Mouse (Mus musculus) hindbrain, embryonic 15.5 days (tissue): Measurements from ENCODE around the gene Cenpc1. TPM values are rescaled to one million over a fixed set of nuclear protein-coding genes. Genes with fewer than 3 reads are reported as not detected.

ENCODE experiments used
- ATAC-seq: fragments of 200-750 bp; cut with Nextera tagmentation; 2 replicates; pipeline ENCODE4 v1.8.0; 2017; ENCODE audit warnings: low read depth, moderate number of reproducible peaks, moderate TSS enrichment; ENCODE audit not compliant: low FRiP score
- H3K27ac ChIP-seq: fragments of 300-500 bp; sonication (generic); replicated peaks from 2 replicates; pipeline ENCODE4 v1.5.1; 2015; ENCODE audit warnings: mild to moderate bottlenecking, inconsistent platforms
- H3K27me3 ChIP-seq: fragments of 300-500 bp; sonication (generic); 2 replicates; pipeline ENCODE4 v1.6.1; 2015; ENCODE audit warnings: control low read depth, inconsistent platforms
- H3K36me3 ChIP-seq: fragments of 300-500 bp; sonication (generic); 2 replicates; pipeline ENCODE4 v1.6.1; 2015; ENCODE audit warnings: control low read depth, inconsistent platforms
- H3K4me1 ChIP-seq: fragments of 300-500 bp; sonication (generic); replicated peaks from 2 replicates; pipeline ENCODE4 v1.6.1; 2015; ENCODE audit warnings: control low read depth, inconsistent platforms
- H3K4me2 ChIP-seq: fragments of 300-500 bp; sonication (generic); 2 replicates; pipeline ENCODE4 v1.6.1; 2015; ENCODE audit warnings: moderate library complexity, mild to moderate bottlenecking, inconsistent platforms
- H3K4me3 ChIP-seq: fragments of 300-500 bp; sonication (generic); 2 replicates; pipeline ENCODE4 v1.5.1; 2015; ENCODE audit warnings: mild to moderate bottlenecking, inconsistent platforms
- H3K9ac ChIP-seq: fragments of 300-500 bp; sonication (generic); 2 replicates; pipeline ENCODE4 v1.6.1; 2015; ENCODE audit warnings: inconsistent platforms
- H3K9me3 ChIP-seq: fragments of 300-500 bp; sonication (generic); 2 replicates; pipeline ENCODE4 v1.6.1; 2016; ENCODE audit warnings: control low read depth, inconsistent platforms
- WGBS: fragments of 180-500 bp; shearing (Covaris S2); methylation state at CpG from one replicate; pipeline ENCODE4 v1.1.7; 2015; 5-methylcytosine and 5-hydroxymethylcytosine counted together
- polyA plus RNA-seq: library from polyadenylated mRNA; unstranded; fragments of >200 nt; fragmentation: Nextera tagmentation; extraction: Ambion mirVana; gene quantifications from 2 replicates; pipeline ENCODE4 v1.2.1, GENCODE M21; 2015

The Cenpc1 gene
- 31.5 and 33.0 TPM in 2 replicates for polyA plus RNA-seq

- Histone ChIP-seq H3K4me1 (peaks cover 20% of the 10 kb centered on the region), H3K9ac (peak within 1 kb of the TSS; percentile 73), H3K4me2 (peak within 1 kb of the TSS; percentile 66), H3K4me3 (peak within 1 kb of the TSS; percentile 71), H3K9me3 (no peaks in the 10 kb centered on the region), H3K36me3 (no peaks in the 10 kb centered on the region), H3K27me3 (no peaks in the 10 kb centered on the region), H3K27ac (peak within 1 kb of the TSS; percentile 86)
- WGBS = under 1% methylated on average over 57 of the region's 60 CpGs
- peak; percentile 96 for ATAC-seq
Measured at GRCm38 (mm10) chr5:86065101-86065875, at the start of gene Cenpc1. Gene Cenpc1, minus strand, starts transcription at chr5:86065583.

- no peak for ATAC-seq
- Histone ChIP-seq H3K27me3 (no peaks in the 10 kb centered on the region), H3K4me2 (no peak overlapping the region), H3K27ac (no peak overlapping the region), H3K9me3 (no peaks in the 10 kb centered on the region), H3K9ac (no peak overlapping the region), H3K4me3 (no peak overlapping the region), H3K4me1 (no peaks in the 10 kb centered on the region), H3K36me3 (peaks cover 32% of the 10 kb centered on the region)
- 71% methylated on average over 1 of the region's 1 CpGs for WGBS
Measured at GRCm38 (mm10) chr5:86113997-86114396, 48.6 kb upstream of the Cenpc1 start.

GRCm38 (mm10) chr5:86113037-86113436 lies 47.7 kb upstream of the Cenpc1 start:
- peaks cover 31% of the 10 kb centered on the region for H3K36me3 ChIP-seq
- no peaks in the 10 kb centered on the region for H3K9me3 ChIP-seq
- no peak overlapping the region for H3K27ac ChIP-seq
- no peak for ATAC-seq
- H3K27me3 ChIP-seq = no peaks in the 10 kb centered on the region
- no peak overlapping the region for H3K9ac ChIP-seq
- H3K4me3 ChIP-seq = no peak overlapping the region
- H3K4me2 ChIP-seq = no peak overlapping the region
- no peaks in the 10 kb centered on the region for H3K4me1 ChIP-seq
- WGBS = 99% methylated on average over 2 of the region's 2 CpGs

GRCm38 (mm10) chr5:86111074-86111473 lies 45.7 kb upstream of the Cenpc1 start:
- Histone ChIP-seq H3K36me3 (peaks cover 37% of the 10 kb centered on the region), H3K4me2 (no peak overlapping the region), H3K4me1 (no peaks in the 10 kb centered on the region), H3K4me3 (no peak overlapping the region), H3K27me3 (no peaks in the 10 kb centered on the region), H3K9ac (no peak overlapping the region), H3K9me3 (no peaks in the 10 kb centered on the region), H3K27ac (no peak overlapping the region)
- WGBS = 94% methylated on average over 1 of the region's 1 CpGs
- ATAC-seq = no peak

- ATAC-seq = no peak
- H3K36me3 ChIP-seq = peaks cover 25% of the 10 kb centered on the region
- 82% methylated on average over 2 of the region's 2 CpGs for WGBS
- no peak overlapping the region for H3K9ac ChIP-seq
- no peak overlapping the region for H3K4me3 ChIP-seq
- no peaks in the 10 kb centered on the region for H3K9me3 ChIP-seq
- H3K4me2 ChIP-seq = no peak overlapping the region
- no peak overlapping the region for H3K27ac ChIP-seq
- no peaks in the 10 kb centered on the region for H3K27me3 ChIP-seq
- no peaks in the 10 kb centered on the region for H3K4me1 ChIP-seq
Measured at GRCm38 (mm10) chr5:86106610-86107009, 41.2 kb upstream of the Cenpc1 start.

- ATAC-seq = no peak
- Histone ChIP-seq H3K36me3 (peaks cover 9% of the 10 kb centered on the region), H3K4me3 (no peak overlapping the region), H3K27me3 (no peaks in the 10 kb centered on the region), H3K27ac (no peak overlapping the region), H3K4me2 (no peak overlapping the region), H3K9me3 (no peaks in the 10 kb centered on the region), H3K9ac (no peak overlapping the region), H3K4me1 (no peaks in the 10 kb centered on the region)
- WGBS = 98% methylated on average over 2 of the region's 2 CpGs
Measured at GRCm38 (mm10) chr5:86102176-86102575, 36.8 kb upstream of the Cenpc1 start.

GRCm38 (mm10) chr5:86100621-86101020 lies 35.2 kb upstream of the Cenpc1 start:
- Histone ChIP-seq H3K9me3 (no peaks in the 10 kb centered on the region), H3K4me2 (no peak overlapping the region), H3K4me1 (no peaks in the 10 kb centered on the region), H3K4me3 (no peak overlapping the region), H3K27me3 (no peaks in the 10 kb centered on the region), H3K27ac (no peak overlapping the region), H3K36me3 (peaks cover 3% of the 10 kb centered on the region), H3K9ac (no peak overlapping the region)
- 86% methylated on average over 3 of the region's 3 CpGs for WGBS
- ATAC-seq = no peak

- Histone ChIP-seq H3K4me1 (no peaks in the 10 kb centered on the region), H3K4me3 (no peak overlapping the region), H3K9me3 (no peaks in the 10 kb centered on the region), H3K9ac (no peak overlapping the region), H3K27me3 (no peaks in the 10 kb centered on the region), H3K36me3 (peaks cover 3% of the 10 kb centered on the region), H3K4me2 (no peak overlapping the region), H3K27ac (no peak overlapping the region)
- ATAC-seq = no peak
- 91% methylated on average over 3 of the region's 3 CpGs for WGBS
Measured at GRCm38 (mm10) chr5:86098988-86099387, 33.6 kb upstream of the Cenpc1 start.

- 90% methylated on average over 9 of the region's 9 CpGs for WGBS
- no peak for ATAC-seq
Measured at GRCm38 (mm10) chr5:86094754-86095153, 29.4 kb upstream of the Cenpc1 start.

GRCm38 (mm10) chr5:86086751-86087150 lies 21.4 kb upstream of the Cenpc1 start:
- H3K4me2 ChIP-seq = no peak overlapping the region
- ATAC-seq = no peak
- no peaks in the 10 kb centered on the region for H3K9me3 ChIP-seq
- H3K27me3 ChIP-seq = no peaks in the 10 kb centered on the region
- H3K9ac ChIP-seq = no peak overlapping the region
- no peak overlapping the region for H3K27ac ChIP-seq
- no peaks in the 10 kb centered on the region for H3K4me1 ChIP-seq
- no peak overlapping the region for H3K4me3 ChIP-seq
- WGBS = 89% methylated on average over 6 of the region's 6 CpGs
- no peaks in the 10 kb centered on the region for H3K36me3 ChIP-seq

More at GRCm38 (mm10) chr5:86094754-86095153, 29.4 kb upstream of the Cenpc1 start:
- Histone ChIP-seq H3K27me3 (no peaks in the 10 kb centered on the region), H3K9me3 (no peaks in the 10 kb centered on the region), H3K4me1 (no peaks in the 10 kb centered on the region), H3K36me3 (no peaks in the 10 kb centered on the region), H3K4me3 (no peak overlapping the region), H3K4me2 (no peak overlapping the region), H3K27ac (no peak overlapping the region), H3K9ac (no peak overlapping the region)

GRCm38 (mm10) chr5:86084979-86085378 lies 19.6 kb upstream of the Cenpc1 start:
- WGBS = 83% methylated on average over 7 of the region's 7 CpGs
- Histone ChIP-seq H3K27ac (no peak overlapping the region), H3K9me3 (no peaks in the 10 kb centered on the region), H3K9ac (no peak overlapping the region), H3K4me2 (no peak overlapping the region), H3K27me3 (no peaks in the 10 kb centered on the region), H3K4me1 (no peaks in the 10 kb centered on the region), H3K4me3 (no peak overlapping the region), H3K36me3 (no peaks in the 10 kb centered on the region)
- ATAC-seq = no peak

GRCm38 (mm10) chr5:86083987-86084386 lies 18.6 kb upstream of the Cenpc1 start:
- H3K27me3 ChIP-seq = no peaks in the 10 kb centered on the region

More at GRCm38 (mm10) chr5:86083987-86084386, 18.6 kb upstream of the Cenpc1 start:
- no peak overlapping the region for H3K9ac ChIP-seq
- H3K4me2 ChIP-seq = no peak overlapping the region
- no peak for ATAC-seq
- no peaks in the 10 kb centered on the region for H3K4me1 ChIP-seq
- no peaks in the 10 kb centered on the region for H3K36me3 ChIP-seq
- H3K27ac ChIP-seq = no peak overlapping the region
- WGBS = 85% methylated on average over 6 of the region's 6 CpGs
- H3K4me3 ChIP-seq = no peak overlapping the region
- no peaks in the 10 kb centered on the region for H3K9me3 ChIP-seq
